Mouse (Mus musculus) neural tube, postnatal 0 days (tissue): ENCODE measurements around the gene Dio2. TPM values are rescaled to one million over a fixed set of nuclear protein-coding genes. Genes with fewer than 3 reads are reported as not detected.

Experiments
- polyA plus RNA-seq: library from polyadenylated mRNA; unstranded; fragments of >200 nt; fragmentation: Nextera tagmentation; extraction: Ambion mirVana; gene quantifications from 2 replicates; pipeline ENCODE4 v1.2.1, GENCODE M21; 2015

The Dio2 gene
- polyA plus RNA-seq = 0.55 and 0.66 TPM in 2 replicates

DNA sequence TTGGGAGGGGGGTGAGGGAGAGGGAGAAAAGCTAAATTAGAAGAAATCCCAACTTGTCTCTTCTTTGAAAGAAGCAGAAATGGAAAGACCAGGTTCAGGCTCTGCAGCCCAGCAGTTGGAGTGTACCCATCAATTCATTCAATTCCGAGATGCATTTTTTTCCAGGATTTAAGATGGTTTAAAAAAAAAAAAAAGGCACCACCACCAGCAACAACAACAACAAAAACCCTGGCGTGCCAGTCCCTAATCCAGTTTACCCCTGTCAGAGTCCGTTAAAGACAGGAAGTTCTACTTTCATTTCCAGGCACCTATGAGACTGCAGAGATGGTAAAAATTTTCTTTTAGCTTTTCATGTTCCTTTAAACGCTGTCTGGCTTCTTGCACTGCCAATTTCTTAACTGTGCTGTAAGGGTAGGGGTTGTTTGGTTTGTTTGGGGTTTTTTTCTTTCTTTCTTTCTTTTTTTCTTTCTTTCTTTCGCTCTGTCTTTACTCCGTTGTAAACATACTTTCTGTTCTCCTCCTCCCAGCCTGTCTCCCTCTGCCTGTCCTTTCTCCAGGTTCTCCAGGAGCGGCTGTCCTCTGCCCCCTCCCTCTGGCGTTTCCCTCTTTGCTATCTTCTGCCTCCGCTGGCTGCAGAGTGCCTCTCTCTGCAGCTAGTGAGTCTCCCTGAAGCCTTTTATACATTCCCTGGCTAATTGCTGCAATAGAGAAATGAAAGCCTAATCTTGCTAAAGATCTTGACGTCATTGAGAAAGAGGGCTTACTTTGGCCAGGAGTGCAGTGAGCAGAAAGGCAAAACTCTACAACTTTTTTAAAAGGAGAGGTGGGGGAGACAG is at the start of gene Dio2:
Gene Dio2 (minus strand): TSS at position 51 of the 836 bp plus-strand sequence.

